Mouse (Mus musculus): ENCODE measurements at regions not wholly inside any gene's neighbourhood (a gene's known extent, or its start where the extent isn't known, plus 50 kb on each side); places are given as distances from the start of the nearest gene placed in this dataset.

DNA sequence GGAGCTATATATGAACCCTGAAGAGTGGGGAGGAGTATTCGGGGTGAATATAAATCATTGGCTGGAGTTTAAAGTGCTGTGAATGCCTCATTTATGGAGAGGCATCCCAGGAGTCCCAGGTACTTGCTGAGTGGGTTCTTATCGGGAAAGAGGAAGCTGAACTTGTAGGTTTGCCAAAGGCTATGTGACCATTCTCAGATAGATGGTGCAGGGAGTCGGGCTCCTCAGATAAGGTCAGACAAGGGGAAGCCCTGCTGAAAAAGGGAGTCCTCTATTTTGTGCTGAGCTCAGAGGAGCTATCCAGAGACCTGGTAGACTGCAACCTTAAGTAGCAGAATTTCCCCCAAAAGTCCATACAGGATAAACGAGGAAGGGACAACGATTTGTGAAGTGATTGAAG lies 399.8 kb downstream of the Pik3r1 start:
- no peak for DNase-seq (ENCODE audit: extremely low read depth)
- H3K79me2 ChIP-seq (replicated peaks; ENCODE audit: control insufficient read depth, extremely low read depth, insufficient read depth, poor library complexity, severe bottlenecking): no peaks in the 10 kb centered on the region
- H3K4me3 ChIP-seq (replicated peaks in 1 of 3; ENCODE audit: low read depth in 2 of 3, low read length in 2 of 3, poor library complexity in 1 of 3): no peak overlapping the region
- TF ChIP-seq NRF1 (IDR thresholded peaks at IDR 0.05; ENCODE audit: low read depth, low read length) (no peak), HCFC1 (IDR thresholded peaks at IDR 0.05; ENCODE audit: low read depth, low read length) (no peak), UBTF (IDR thresholded peaks at IDR 0.05; ENCODE audit: low read depth, low read length) (no peak), SIN3A (IDR thresholded peaks at IDR 0.05; ENCODE audit: low read length) (no peak), USF1 (IDR thresholded peaks at IDR 0.05; ENCODE audit: low read depth, low read length) (no peak), RCOR1 (conservative IDR thresholded peaks at IDR 0.05; ENCODE audit: low read depth, low read length) (no peak)
- H3K4me2 ChIP-seq (ENCODE audit: insufficient read depth, low read depth, poor library complexity, severe bottlenecking): no peak overlapping the region
- no peak overlapping the region for H3K27ac ChIP-seq (ENCODE audit: insufficient read depth, low read depth)
- no peaks in the 10 kb centered on the region for H3K36me3 ChIP-seq (replicated peaks in 1 of 2; ENCODE audit: control insufficient read depth in 1 of 2, insufficient read depth in 1 of 2, low read length in 1 of 2)
- dilution Hi-C loops (cut with MboI; ENCODE audit: extremely low pct_ligation_motif_present, extremely low pct_unique_long_range_greater_than_20kb, low sequenced_read_pairs): no loop called here
- H3K9me3 ChIP-seq (replicated peaks; ENCODE audit: low read length): no peaks in the 10 kb centered on the region
- no peaks in the 10 kb centered on the region for H3K27me3 ChIP-seq (replicated peaks)
- H3K4me1 ChIP-seq (ENCODE audit: control insufficient read depth in 1 of 2, insufficient read depth in 2 of 2): no peaks in the 10 kb centered on the region
- in situ Hi-C loops (cut with MboI; ENCODE audit: low pct_ligation_motif_present, low pct_unique_long_range_greater_than_20kb, low sequenced_read_pairs): no loop called here
- H3K9ac ChIP-seq (ENCODE audit: insufficient read depth, low read depth): no peak overlapping the region

DNA sequence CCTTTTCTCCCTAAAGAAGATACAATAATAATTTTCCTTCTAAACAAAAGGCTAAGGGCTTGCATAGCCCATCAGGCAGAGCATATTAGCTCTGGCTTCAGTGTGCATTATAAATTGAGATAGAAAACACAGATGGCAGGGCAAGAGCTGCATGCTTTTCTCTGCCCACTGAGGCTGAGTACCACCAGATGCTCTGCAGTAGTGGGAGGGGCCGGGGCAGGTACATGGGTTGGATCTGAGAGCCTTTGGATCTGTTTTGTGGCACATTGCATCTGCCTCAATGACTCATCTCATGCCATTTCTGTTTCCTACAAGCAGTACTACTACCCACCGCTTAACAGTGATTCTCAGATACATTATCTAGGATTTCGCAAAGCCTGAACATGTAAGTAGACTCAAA lies 412.7 kb downstream of the Pik3r1 start:
- H3K4me3 ChIP-seq (replicated peaks in 1 of 3; ENCODE audit: low read depth in 2 of 3, low read length in 2 of 3, poor library complexity in 1 of 3): no peak overlapping the region
- H3K9me3 ChIP-seq (replicated peaks; ENCODE audit: low read length): no peaks in the 10 kb centered on the region
- no peaks in the 10 kb centered on the region for H3K79me2 ChIP-seq (replicated peaks; ENCODE audit: control insufficient read depth, extremely low read depth, insufficient read depth, poor library complexity, severe bottlenecking)
- TF ChIP-seq TCF12 (IDR thresholded peaks at IDR 0.05; ENCODE audit: low read depth, low read length) (no peak), POLR2AphosphoS2 (IDR thresholded peaks at IDR 0.05; ENCODE audit: low read depth, low read length) (no peak), BHLHE40 (IDR thresholded peaks at IDR 0.05; ENCODE audit: low read depth, low read length) (no peak), MAZ (IDR thresholded peaks at IDR 0.05; ENCODE audit: low read depth, low read length) (no peak), NRF1 (IDR thresholded peaks at IDR 0.05; ENCODE audit: low read depth, low read length) (no peak), ETS1 (conservative IDR thresholded peaks at IDR 0.05; ENCODE audit: low read depth, low read length) (no peak)
- H3K4me2 ChIP-seq (ENCODE audit: insufficient read depth, low read depth, poor library complexity, severe bottlenecking): no peak overlapping the region
- H3K27me3 ChIP-seq (replicated peaks): no peaks in the 10 kb centered on the region
- in situ Hi-C loops (cut with MboI; ENCODE audit: low pct_ligation_motif_present, low pct_unique_long_range_greater_than_20kb, low sequenced_read_pairs): no loop called here
- no peak overlapping the region for H3K27ac ChIP-seq (ENCODE audit: insufficient read depth, low read depth)
- H3K9ac ChIP-seq (ENCODE audit: insufficient read depth, low read depth): no peak overlapping the region
- dilution Hi-C loops (cut with MboI; ENCODE audit: extremely low pct_ligation_motif_present, extremely low pct_unique_long_range_greater_than_20kb, low sequenced_read_pairs): no loop called here
- DNase-seq (ENCODE audit: extremely low read depth): no peak
- H3K4me1 ChIP-seq (ENCODE audit: control insufficient read depth in 1 of 2, insufficient read depth in 2 of 2): no peaks in the 10 kb centered on the region
- no peaks in the 10 kb centered on the region for H3K36me3 ChIP-seq (replicated peaks in 1 of 2; ENCODE audit: control insufficient read depth in 1 of 2, insufficient read depth in 1 of 2, low read length in 1 of 2)

DNA sequence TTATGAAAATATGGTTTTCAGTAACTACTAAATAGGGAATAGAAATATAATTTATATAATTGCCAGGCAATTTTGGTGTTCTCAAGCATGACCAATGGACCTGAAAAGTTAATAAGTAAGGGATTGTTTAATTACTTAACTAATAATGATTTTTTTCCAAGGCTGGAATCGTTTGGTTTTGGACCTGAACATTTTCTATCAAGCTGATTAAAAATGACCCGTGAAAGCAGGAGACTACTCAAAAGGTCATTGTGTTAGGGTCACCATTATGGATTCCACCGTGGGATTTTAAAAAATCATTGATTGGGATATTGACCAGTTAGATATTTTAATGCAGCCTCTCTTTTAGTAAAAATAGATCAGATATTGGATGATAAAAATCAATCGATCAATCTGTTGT lies 416.9 kb downstream of the Pik3r1 start:
- H3K9me3 ChIP-seq (replicated peaks; ENCODE audit: low read length): no peaks in the 10 kb centered on the region
- H3K4me3 ChIP-seq (replicated peaks in 1 of 3; ENCODE audit: low read depth in 2 of 3, low read length in 2 of 3, poor library complexity in 1 of 3): no peak overlapping the region
- no peak overlapping the region for H3K27ac ChIP-seq (ENCODE audit: insufficient read depth, low read depth)
- dilution Hi-C loops (cut with MboI; ENCODE audit: extremely low pct_ligation_motif_present, extremely low pct_unique_long_range_greater_than_20kb, low sequenced_read_pairs) (no loop called here), in situ Hi-C loops (cut with MboI; ENCODE audit: low pct_ligation_motif_present, low pct_unique_long_range_greater_than_20kb, low sequenced_read_pairs) (no loop called here)
- no peak overlapping the region for H3K9ac ChIP-seq (ENCODE audit: insufficient read depth, low read depth)
- TF ChIP-seq KAT2A (IDR thresholded peaks at IDR 0.05; ENCODE audit: insufficient replicate concordance, low read length): no peak
- no peak for TF ChIP-seq JUN (IDR thresholded peaks at IDR 0.05; ENCODE audit: insufficient read depth, low read depth, low read length)
- no peak for TF ChIP-seq IRF4 (IDR thresholded peaks at IDR 0.05; ENCODE audit: low read depth, low read length)
- TF ChIP-seq GABPA (IDR thresholded peaks at IDR 0.05; ENCODE audit: insufficient replicate concordance, low read depth, low read length): no peak
- no peak for TF ChIP-seq MAFK (IDR thresholded peaks at IDR 0.05; ENCODE audit: insufficient replicate concordance, low read length)
- no peak overlapping the region for H3K4me2 ChIP-seq (ENCODE audit: insufficient read depth, low read depth, poor library complexity, severe bottlenecking)
- no peaks in the 10 kb centered on the region for H3K36me3 ChIP-seq (replicated peaks in 1 of 2; ENCODE audit: control insufficient read depth in 1 of 2, insufficient read depth in 1 of 2, low read length in 1 of 2)
- no peaks in the 10 kb centered on the region for H3K79me2 ChIP-seq (replicated peaks; ENCODE audit: control insufficient read depth, extremely low read depth, insufficient read depth, poor library complexity, severe bottlenecking)
- DNase-seq (ENCODE audit: extremely low read depth): no peak
- H3K27me3 ChIP-seq (replicated peaks): no peaks in the 10 kb centered on the region
- no peaks in the 10 kb centered on the region for H3K4me1 ChIP-seq (ENCODE audit: control insufficient read depth in 1 of 2, insufficient read depth in 2 of 2)

Data from CH12.LX (cell line).